Mouse (Mus musculus) kidney, embryonic 16.5 days (tissue): ENCODE measurements around the gene Ddit4. TPM values are rescaled to one million over a fixed set of nuclear protein-coding genes. Genes with fewer than 3 reads are reported as not detected.

Experiments used
- ATAC-seq: fragments of 200-750 bp; cut with Nextera tagmentation; 2 replicates; pipeline ENCODE4 v1.8.0; 2017; ENCODE audit warnings: moderate TSS enrichment; ENCODE audit not compliant: low FRiP score, low TSS enrichment
- H3K27ac ChIP-seq: fragments of 300-500 bp; sonication (generic); 2 replicates; pipeline ENCODE4 v1.5.1; 2014; ENCODE audit warnings: low read length
- H3K27me3 ChIP-seq: fragments of 300-500 bp; sonication (generic); 2 replicates; pipeline ENCODE4 v1.6.1; 2014; ENCODE audit warnings: low read length, control low read depth, mixed read lengths; ENCODE audit not compliant: insufficient read depth
- H3K36me3 ChIP-seq: fragments of 300-500 bp; sonication (generic); 2 replicates; pipeline ENCODE4 v1.6.1; 2014; ENCODE audit warnings: low read length, control low read depth, mixed read lengths; ENCODE audit not compliant: insufficient read depth
- H3K4me1 ChIP-seq: fragments of 300-500 bp; sonication (generic); 2 replicates; pipeline ENCODE4 v1.6.1; 2014; ENCODE audit warnings: low read length, control low read depth, mixed read lengths; ENCODE audit not compliant: insufficient read depth
- H3K4me2 ChIP-seq: fragments of 300-500 bp; sonication (generic); replicated peaks from 2 replicates; pipeline ENCODE4 v1.6.1; 2014; ENCODE audit warnings: low read depth, low read length
- H3K4me3 ChIP-seq: fragments of 300-500 bp; sonication (generic); 2 replicates; pipeline ENCODE4 v1.5.1; 2014; ENCODE audit warnings: mild to moderate bottlenecking, low read length
- H3K9ac ChIP-seq: fragments of 300-500 bp; sonication (generic); replicated peaks from 2 replicates; pipeline ENCODE4 v1.6.1; 2014; ENCODE audit warnings: low read length
- H3K9me3 ChIP-seq: fragments of 300-500 bp; sonication (generic); 2 replicates; pipeline ENCODE4 v1.6.1; 2016; ENCODE audit warnings: low read length, control low read depth
- WGBS: fragments of 180-500 bp; shearing (Covaris S2); extraction: QIAGEN DNeasy Blood & Tissue Kit; methylation state at CpG from one replicate; pipeline ENCODE4 v1.1.7; 2014; 5-methylcytosine and 5-hydroxymethylcytosine counted together
- polyA plus RNA-seq: library from polyadenylated mRNA; unstranded; fragments of >200 nt; fragmentation: Nextera tagmentation; extraction: Ambion mirVana; gene quantifications from 2 replicates; pipeline ENCODE4 v1.2.1, GENCODE M21; 2015

Ddit4 gene
- polyA plus RNA-seq, 1 experiment from 2014 or later: 31.9 TPM

DNA sequence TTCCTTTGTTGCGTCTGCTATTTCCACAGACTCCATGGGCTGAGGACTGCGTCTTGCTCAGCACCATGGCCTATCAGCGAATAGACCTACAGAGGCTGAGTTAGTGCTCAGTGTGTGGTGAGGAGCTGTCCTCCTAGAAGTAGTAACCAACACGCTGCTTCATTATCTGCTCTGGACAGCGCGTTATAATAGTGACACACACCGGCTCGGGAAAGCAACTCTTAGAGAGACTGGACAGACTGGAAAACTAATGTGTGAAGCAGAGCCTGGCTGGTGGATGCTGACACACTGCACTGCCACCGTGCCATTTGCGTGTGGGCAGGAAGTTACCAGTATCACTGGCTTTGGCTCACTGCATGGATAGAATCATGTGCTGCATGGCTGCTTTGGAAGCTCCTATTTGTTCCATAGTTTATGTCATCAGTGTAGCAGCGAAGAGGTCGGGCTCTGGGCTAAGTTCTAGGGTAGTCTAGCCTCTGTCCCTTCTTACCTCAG is 30.8 kb upstream of the Ddit4 start:
- Histone ChIP-seq H3K4me1 (peaks cover 18% of the 10 kb centered on the region), H3K27me3 (no peaks in the 10 kb centered on the region), H3K4me2 (no peak overlapping the region), H3K36me3 (peaks cover 10% of the 10 kb centered on the region), H3K27ac (no peak overlapping the region), H3K9ac (no peak overlapping the region), H3K9me3 (no peaks in the 10 kb centered on the region), H3K4me3 (no peak overlapping the region)
- no peak for ATAC-seq
- 88% methylated on average over 12 of the region's 12 CpGs for WGBS

- WGBS: 75% methylated on average over 9 of the region's 9 CpGs
- H3K36me3 ChIP-seq: 0 out of 2 replicates have a peak, but pooled peaks cover 5% of the 10 kb centered on the region
- no peak overlapping the region for H3K9ac ChIP-seq
- H3K4me2 ChIP-seq: no peak overlapping the region
- H3K27ac ChIP-seq: no peak overlapping the region
- no peak for ATAC-seq
- no peak overlapping the region for H3K4me3 ChIP-seq
- no peaks in the 10 kb centered on the region for H3K9me3 ChIP-seq
- H3K27me3 ChIP-seq: no peaks in the 10 kb centered on the region
- peaks cover 18% of the 10 kb centered on the region for H3K4me1 ChIP-seq
Observed at GRCm38 (mm10) chr10:59981792-59982191, 30.2 kb upstream of the Ddit4 start.

- Histone ChIP-seq H3K4me2 (no peak overlapping the region), H3K27ac (no peak overlapping the region), H3K27me3 (no peaks in the 10 kb centered on the region), H3K9me3 (no peaks in the 10 kb centered on the region), H3K9ac (no peak overlapping the region), H3K4me3 (no peak overlapping the region), H3K4me1 (peaks cover 18% of the 10 kb centered on the region), H3K36me3 (0 out of 2 replicates have a peak, but pooled peaks cover 5% of the 10 kb centered on the region)
- ATAC-seq: no peak
- 76% methylated on average over 4 of the region's 4 CpGs for WGBS
Observed at GRCm38 (mm10) chr10:59981336-59981735, 29.7 kb upstream of the Ddit4 start.

DNA sequence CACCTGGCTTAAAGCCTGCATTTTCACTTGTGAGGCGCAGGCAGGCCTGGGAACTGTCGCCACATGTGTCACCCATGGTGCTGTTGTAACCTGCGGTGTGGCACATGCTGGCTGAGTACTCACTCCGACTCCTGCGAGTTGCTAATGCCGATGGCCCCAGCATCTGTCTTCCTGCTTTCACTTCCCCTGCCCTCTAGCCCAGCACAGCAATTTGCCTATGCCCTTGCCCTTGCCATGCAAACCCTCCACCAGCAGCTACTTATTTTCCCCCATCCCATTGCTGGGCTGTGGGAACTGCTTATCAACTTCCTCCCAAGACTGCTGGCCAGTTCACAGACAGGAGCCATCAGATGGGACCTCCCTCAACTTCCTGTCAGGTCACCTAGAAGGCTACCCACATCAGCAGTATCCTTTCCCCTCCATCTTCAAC is 29.2 kb upstream of the Ddit4 start:
- H3K27me3 ChIP-seq: no peaks in the 10 kb centered on the region
- no peak for ATAC-seq
- no peak overlapping the region for H3K27ac ChIP-seq
- WGBS: 95% methylated on average over 6 of the region's 6 CpGs
- H3K36me3 ChIP-seq: 0 out of 2 replicates have a peak, but pooled peaks cover 5% of the 10 kb centered on the region
- H3K4me2 ChIP-seq: no peak overlapping the region
- H3K4me1 ChIP-seq: peaks cover 18% of the 10 kb centered on the region
- H3K4me3 ChIP-seq: no peak overlapping the region
- H3K9ac ChIP-seq: no peak overlapping the region
- H3K9me3 ChIP-seq: no peaks in the 10 kb centered on the region

DNA sequence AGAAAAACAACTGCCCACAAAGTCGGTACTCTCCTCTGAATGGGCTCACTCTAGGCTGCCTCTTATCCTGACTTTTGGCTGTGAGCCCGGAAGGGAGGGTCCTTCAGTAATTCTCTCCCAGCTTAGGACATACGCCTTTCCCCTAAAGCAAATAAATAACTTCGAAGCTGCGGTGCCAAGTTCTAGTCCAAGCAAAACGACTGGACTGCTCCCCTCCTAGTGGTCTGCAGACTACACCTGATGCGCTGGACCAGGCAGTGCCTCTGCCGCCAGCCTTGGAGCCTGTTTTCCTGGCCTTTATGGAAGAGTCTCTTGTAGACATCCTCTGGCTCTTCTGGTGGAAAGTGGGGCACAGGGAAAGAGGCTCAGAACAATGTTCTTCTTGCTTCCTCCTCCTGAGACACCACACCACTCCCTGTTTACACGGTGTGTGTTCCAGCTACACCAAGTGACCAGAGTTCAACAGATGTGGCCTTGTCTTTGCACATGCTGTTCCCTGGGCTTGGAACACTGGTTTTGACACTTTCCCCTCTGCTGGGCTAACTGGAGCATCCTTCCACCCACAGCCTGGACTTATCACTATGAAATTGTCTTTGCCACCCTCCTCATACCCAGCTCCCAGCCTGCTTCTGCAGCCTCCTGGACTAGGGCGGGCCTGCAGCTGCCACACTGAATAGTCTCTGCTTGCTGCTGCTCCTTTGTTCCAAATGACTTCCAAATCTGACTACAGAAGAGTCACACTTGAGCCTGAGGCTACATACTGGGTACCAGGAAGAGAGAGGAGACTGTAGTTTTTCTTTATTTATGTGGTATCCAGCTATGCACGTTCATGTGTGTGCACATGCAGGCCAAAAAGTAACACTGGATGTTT is 27.5 kb upstream of the Ddit4 start:
- H3K9ac ChIP-seq: 0 out of 2 replicates have a peak overlapping the region, but pooled peaks have one; percentile 13
- H3K4me2 ChIP-seq: no peak overlapping the region
- no peak overlapping the region for H3K4me3 ChIP-seq
- H3K27me3 ChIP-seq: no peaks in the 10 kb centered on the region
- no peaks in the 10 kb centered on the region for H3K36me3 ChIP-seq
- WGBS: 30% methylated on average over 11 of the region's 11 CpGs
- peaks cover 31% of the 10 kb centered on the region for H3K4me1 ChIP-seq
- 0 out of 2 replicates have a peak overlapping the region, but pooled peaks have one; percentile 46 for H3K27ac ChIP-seq
- no peaks in the 10 kb centered on the region for H3K9me3 ChIP-seq
- peak; percentile 20 for ATAC-seq

DNA sequence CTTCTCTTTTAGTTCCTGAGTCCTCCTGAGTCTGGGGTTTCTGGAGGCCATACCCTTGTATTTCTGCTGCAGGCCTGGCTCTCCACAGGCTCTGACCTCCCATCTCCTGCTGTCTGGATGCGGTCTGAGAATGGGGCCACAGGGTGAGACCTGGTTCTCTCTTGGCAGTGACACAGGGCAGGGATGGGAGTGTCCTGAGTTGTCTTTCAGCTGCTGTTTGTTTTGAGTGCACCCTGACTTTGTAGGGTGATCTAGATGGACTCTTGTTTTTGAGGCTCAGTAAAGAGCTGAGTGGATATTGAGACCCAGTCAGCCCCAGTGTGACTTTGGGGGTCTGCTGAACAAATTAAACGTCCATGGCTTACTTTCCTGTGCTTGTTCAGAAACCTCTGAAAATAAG is 26.8 kb upstream of the Ddit4 start:
- no peak overlapping the region for H3K4me2 ChIP-seq
- no peak for ATAC-seq
- WGBS: 49% methylated on average over 2 of the region's 2 CpGs
- peak overlapping the region; percentile 46; the same call in 1 of the 2 replicates for H3K27ac ChIP-seq
- H3K36me3 ChIP-seq: no peaks in the 10 kb centered on the region
- H3K4me1 ChIP-seq: peaks cover 38% of the 10 kb centered on the region
- H3K27me3 ChIP-seq: no peaks in the 10 kb centered on the region
- H3K4me3 ChIP-seq: no peak overlapping the region
- H3K9ac ChIP-seq: no peak overlapping the region
- no peaks in the 10 kb centered on the region for H3K9me3 ChIP-seq

GRCm38 (mm10) chr10:59977715-59978343 is 26.2 kb upstream of the Ddit4 start:
- peaks cover 41% of the 10 kb centered on the region for H3K4me1 ChIP-seq
- H3K27me3 ChIP-seq: no peaks in the 10 kb centered on the region
- peak overlapping the region; percentile 46; the same call in 1 of the 2 replicates for H3K27ac ChIP-seq

DNA sequence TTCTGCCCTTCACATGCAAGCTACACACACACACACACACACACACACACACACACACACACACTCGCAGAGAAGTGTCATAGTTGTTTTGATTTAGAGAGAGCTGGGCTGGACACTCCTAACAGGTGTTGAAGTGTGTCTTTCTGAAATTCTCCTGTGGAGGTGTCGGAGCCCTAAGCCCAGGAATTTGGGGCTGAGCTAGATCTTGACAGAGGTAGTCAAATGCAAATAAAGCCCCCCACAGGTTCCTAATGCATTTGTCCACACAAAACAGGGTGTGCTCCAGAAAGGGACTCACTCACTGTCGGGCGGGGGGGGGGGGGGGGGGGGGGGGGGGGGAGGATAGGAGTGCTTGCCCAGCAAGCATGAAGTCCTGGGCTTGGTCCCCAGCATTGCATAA is 25.5 kb upstream of the Ddit4 start:
- Histone ChIP-seq H3K36me3 (no peaks in the 10 kb centered on the region), H3K4me3 (no peak overlapping the region), H3K9ac (no peak overlapping the region), H3K27me3 (no peaks in the 10 kb centered on the region), H3K4me1 (peaks cover 41% of the 10 kb centered on the region), H3K4me2 (no peak overlapping the region), H3K9me3 (no peaks in the 10 kb centered on the region), H3K27ac (no peak overlapping the region)
- no peak for ATAC-seq
- 58% methylated on average over 2 of the region's 4 CpGs for WGBS

More at GRCm38 (mm10) chr10:59977715-59978343, 26.2 kb upstream of the Ddit4 start:
- Histone ChIP-seq H3K9me3 (no peaks in the 10 kb centered on the region), H3K36me3 (no peaks in the 10 kb centered on the region), H3K4me3 (no peak overlapping the region), H3K4me2 (no peak overlapping the region), H3K9ac (no peak overlapping the region)
- ATAC-seq: no peak
- 88% methylated on average over 5 of the region's 5 CpGs for WGBS

DNA sequence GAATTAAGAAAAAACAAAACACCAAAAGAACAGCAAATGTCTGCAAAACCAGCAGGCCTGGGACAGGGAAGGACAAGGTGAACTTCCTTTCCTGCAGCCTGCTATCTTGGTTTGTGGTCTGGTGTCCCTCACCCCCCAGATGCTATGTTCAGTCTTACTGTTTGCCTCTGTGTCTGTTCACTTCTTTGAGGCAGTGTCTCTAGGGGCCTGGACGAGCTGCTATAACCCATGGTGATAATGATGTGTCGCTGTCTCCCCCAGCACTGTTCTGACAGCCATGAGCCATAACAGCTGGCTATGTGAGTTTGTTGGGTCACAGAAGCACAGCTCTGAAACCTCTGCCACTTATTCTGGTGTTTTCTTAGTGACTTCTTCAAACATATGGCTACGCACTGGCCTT is 23.2 kb upstream of the Ddit4 start:
- no peak overlapping the region; the same call in 1 of the 2 replicates for H3K4me2 ChIP-seq
- peaks cover 48% of the 10 kb centered on the region for H3K4me1 ChIP-seq
- H3K27ac ChIP-seq: peak overlapping the region; percentile 88
- H3K36me3 ChIP-seq: no peaks in the 10 kb centered on the region
- H3K27me3 ChIP-seq: no peaks in the 10 kb centered on the region
- peak overlapping the region; percentile 36; the same call in 1 of the 2 replicates for H3K9ac ChIP-seq
- H3K9me3 ChIP-seq: no peaks in the 10 kb centered on the region
- WGBS: 33% methylated on average over 3 of the region's 3 CpGs
- no peak overlapping the region for H3K4me3 ChIP-seq
- peak; percentile 58 for ATAC-seq
